Mouse (Mus musculus) G1E (cell line): ENCODE results near the gene Hyou1.
"Not testable (repeated sequence)": the region's sequence is repeated elsewhere in the genome, so short reads cannot be mapped to it uniquely, and the experiment has no call there.

Experiments
- CTCF ChIP-seq: IDR thresholded peaks from 2 replicates; pipeline ENCODE4 v1.5.1; 2012; ENCODE audit warnings: low read depth, low read length, inconsistent platforms, mixed read lengths
- GATA1 ChIP-seq: IDR thresholded peaks from 2 replicates; pipeline ENCODE4 v1.6.1; 2012; ENCODE audit warnings: borderline replicate concordance, low read length, inconsistent platforms, mixed read lengths
- TAL1 ChIP-seq: conservative IDR thresholded peaks from 2 replicates; pipeline ENCODE4 v1.6.1; 2012; ENCODE audit warnings: low read depth, low read length, inconsistent platforms, mixed read lengths

DNA sequence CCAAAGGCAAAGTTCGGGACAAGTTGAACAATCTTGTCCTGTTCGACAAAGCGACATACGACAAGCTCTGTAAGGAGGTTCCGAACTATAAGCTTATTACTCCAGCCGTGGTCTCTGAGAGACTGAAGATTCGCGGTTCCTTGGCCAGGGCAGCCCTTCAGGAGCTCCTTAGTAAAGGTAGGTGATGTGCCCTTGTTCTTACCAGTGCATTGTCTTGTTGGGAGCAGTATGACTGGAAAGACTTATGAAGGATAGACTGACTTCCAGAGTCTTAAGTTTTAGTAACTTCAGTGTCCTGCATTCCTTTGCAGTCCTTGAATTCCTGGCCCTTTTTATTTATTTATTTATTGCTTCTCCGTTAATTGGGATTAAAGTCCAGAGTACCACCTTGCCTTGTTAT lies 29.4 kb downstream of the Hyou1 start:
- TF ChIP-seq CTCF, GATA1, TAL1: not testable (repeated sequence)
